Mouse (Mus musculus) layer of hippocampus, adult 9-10 months (tissue): ENCODE results near the gene Ppm1l.

Experiments
- DNase-seq: peaks from one replicate; pipeline ENCODE4 v3.0.0; 2022; ENCODE audit warnings: low spot score

Gene Ppm1l

GRCm38 (mm10) chr3:69440761-69441160 is 124.1 kb downstream of the Ppm1l start:
- DNase-seq: no peak

GRCm38 (mm10) chr3:69446989-69447388 is 130.3 kb downstream of the Ppm1l start:
- no peak for DNase-seq

- no peak for DNase-seq
Measured at GRCm38 (mm10) chr3:69449041-69449440, 132.4 kb downstream of the Ppm1l start.

GRCm38 (mm10) chr3:69454330-69454729 is 137.7 kb downstream of the Ppm1l start:
- DNase-seq: no peak

GRCm38 (mm10) chr3:69456071-69456470 is 139.4 kb downstream of the Ppm1l start:
- DNase-seq: no peak

GRCm38 (mm10) chr3:69458756-69459155 is 142.1 kb downstream of the Ppm1l start:
- DNase-seq: no peak

- DNase-seq: no peak
Measured at GRCm38 (mm10) chr3:69461956-69462355, 145.3 kb downstream of the Ppm1l start.

DNA sequence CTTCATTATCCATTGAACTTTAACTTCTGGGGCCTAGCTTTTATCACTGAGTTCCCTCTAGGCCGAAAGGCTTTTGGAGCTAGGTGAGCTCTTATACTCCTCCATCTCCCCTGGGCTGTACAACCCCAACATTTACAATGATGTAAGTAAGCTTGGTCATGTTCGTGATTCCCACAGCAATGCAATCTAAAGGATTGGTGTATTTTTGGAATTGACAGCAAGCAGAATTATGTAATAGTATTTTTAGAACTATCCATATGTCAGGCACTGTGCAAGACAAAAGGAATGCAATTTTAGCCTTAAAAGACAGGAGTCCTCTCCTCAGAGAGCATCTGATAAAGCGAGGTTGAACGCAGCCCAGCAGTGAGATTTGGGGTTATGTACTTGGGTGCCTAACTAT is 149.1 kb downstream of the Ppm1l start:
- DNase-seq: no peak

DNA sequence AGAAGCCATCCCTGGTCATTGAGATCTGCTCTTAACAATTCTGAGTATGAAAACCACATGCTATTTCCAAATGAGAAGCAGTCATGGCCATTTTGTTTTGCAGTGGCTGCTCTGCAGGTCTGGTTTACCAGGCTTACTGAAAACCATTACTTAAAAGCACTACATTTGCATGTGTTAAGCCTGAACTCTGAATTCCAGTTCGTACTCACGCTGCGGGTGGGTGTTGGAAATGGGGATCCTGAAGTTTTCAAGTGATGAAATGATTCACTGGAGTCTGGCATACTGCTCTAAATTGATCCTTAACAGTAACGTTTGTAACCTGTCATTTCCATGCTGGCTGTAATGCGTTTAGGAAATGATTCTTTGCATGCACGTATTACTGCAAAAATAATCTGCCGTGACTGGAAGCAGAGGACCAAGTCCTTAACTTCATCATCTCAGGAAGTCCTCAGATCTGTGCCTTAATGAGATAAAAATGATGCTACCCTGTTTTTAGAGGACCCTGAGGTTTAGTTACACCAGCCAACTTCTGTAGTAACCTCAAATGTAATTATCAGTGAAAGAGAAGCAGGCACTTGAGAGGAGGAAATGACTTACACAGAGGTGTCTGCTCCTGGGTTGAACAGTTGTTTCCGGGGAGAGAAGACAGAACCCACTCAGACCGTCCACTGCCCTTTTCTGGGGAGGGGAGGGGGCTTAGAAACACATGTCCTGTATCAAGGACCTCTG is 151.8 kb downstream of the Ppm1l start:
- DNase-seq: no peak

DNA sequence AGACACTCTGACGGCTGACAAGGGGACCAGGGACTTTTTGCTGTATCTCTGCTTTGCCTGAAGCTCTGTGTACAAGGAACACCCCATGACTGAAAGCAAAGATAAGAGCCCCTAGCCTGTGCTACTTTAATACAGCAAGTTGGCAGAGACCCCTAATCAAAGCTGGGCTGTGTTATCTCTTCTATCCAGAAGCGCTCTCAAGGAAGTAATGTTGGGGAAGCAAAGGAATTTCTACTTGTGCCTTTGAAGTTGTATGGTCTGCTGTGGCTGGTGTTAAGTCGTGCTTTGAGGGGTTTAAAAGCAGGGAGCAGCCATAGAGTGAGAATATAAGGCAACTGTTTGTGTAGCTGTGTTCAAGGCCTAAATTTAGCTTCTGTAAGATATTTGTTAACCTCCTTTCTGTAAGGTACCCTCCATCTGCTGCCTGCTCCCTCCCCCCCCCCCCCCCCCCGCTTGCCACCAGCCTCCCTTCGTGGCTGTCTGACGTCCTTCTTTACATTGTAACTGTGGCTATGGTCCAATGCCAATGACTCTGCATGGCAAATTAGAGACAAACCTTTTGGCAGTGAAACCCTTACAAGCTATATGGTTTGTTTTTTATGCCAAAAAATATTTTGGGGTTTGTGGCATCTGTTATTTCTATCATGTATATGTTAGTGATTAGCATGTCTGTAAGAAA is 152.9 kb downstream of the Ppm1l start:
- DNase-seq: no peak

DNA sequence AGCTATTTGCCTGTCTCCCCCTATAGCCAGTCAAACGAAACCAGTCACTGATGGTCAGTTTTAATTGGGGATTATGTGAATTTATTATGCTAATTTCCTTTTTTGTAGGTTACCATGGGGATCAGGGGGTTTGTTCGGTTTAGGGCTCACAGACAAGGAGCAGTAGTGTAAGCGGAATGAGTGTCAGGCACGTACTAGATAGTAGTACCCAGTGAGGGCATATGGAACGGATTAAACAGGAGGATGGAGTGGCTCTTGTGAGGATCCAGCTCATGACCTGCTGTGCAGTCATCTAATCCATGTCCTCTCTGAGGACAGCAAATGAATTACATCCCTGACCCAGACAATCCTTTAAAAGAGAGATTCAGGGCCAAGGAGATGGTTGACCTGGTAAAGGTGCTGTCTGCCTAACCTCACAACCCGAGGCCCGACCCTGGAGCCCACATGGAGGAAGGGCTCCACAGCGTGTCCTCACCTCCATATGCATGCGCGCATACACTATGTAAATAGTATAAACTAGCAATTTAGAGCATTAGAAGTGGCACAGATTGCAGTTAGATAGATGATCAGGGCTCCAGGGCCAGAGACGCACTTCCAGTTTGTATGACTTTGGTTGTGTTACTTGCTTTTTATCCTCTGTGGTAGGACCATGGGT is 153.6 kb downstream of the Ppm1l start:
- no peak for DNase-seq

GRCm38 (mm10) chr3:69475850-69476450 is 159.3 kb downstream of the Ppm1l start:
- no peak for DNase-seq

GRCm38 (mm10) chr3:69479937-69480336 is 163.3 kb downstream of the Ppm1l start:
- no peak for DNase-seq

DNA sequence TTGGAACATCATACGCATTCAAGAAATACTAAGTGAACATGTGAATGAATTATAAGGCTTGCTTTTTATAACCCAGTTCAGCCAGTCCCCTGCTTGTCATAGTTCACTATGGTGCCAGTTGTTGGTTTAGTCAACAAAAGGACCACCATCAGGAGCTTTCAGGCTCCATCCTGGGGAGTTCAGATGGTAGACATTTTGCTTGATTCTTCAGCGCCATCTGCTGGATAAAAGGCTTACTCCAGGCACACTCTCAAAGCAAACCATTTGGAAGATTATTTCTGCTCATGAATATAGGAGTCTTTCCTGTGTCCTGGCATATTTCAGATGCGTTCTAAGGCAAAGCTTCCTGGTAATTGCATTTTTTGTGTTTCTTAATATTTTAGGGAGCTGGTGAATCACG is 165.2 kb downstream of the Ppm1l start:
- DNase-seq: peak; percentile 89

DNA sequence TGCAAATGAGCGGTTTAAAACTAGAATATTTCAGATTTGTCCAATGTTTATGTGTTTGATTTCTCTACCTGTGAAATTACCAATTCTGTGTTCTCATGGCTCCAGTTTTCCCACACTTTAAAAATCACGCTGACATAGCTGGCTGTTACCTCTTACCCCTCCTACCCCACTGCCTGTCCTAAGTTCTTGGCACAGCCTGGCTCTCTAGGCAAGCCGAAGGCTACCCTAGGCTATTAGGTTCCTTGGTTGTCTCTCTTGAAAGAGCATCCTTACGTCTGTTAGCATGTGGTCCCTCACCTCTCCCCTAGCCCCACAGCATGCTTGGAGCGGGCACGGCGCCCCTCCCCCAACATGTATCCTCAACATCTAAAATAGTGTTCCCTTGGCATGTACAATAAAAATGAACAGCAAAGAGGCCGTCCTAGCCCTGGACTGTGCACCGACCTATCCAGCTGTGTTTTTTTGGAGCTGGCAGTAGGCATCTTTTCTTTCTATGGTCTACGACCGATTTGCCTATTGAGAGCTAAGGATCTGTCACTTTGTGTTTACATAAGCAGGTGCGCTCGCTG is 167.4 kb downstream of the Ppm1l start:
- no peak for DNase-seq

DNA sequence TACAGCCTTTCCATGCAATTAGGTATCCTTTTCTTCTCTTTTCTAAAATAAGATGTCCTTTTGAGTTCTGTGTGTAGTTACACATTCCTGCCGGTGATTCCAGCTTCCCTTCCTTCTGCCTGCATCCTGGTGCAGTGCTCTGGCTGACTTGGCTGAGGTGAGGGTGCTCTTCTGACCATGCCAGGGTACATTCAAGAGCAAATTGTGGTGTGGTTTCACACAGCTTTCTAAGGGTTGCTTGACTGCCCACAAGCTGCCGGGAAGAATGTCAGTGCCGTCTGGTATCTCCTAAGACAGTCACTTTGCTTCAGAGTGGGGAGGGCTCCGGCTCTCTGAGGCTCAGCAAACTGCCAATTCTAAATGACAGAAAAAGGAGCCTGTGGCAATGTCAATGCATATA is 167.9 kb downstream of the Ppm1l start:
- no peak for DNase-seq

GRCm38 (mm10) chr3:69485347-69485746 is 168.7 kb downstream of the Ppm1l start:
- no peak for DNase-seq

GRCm38 (mm10) chr3:69485756-69486155 is 169.1 kb downstream of the Ppm1l start:
- DNase-seq: no peak

DNA sequence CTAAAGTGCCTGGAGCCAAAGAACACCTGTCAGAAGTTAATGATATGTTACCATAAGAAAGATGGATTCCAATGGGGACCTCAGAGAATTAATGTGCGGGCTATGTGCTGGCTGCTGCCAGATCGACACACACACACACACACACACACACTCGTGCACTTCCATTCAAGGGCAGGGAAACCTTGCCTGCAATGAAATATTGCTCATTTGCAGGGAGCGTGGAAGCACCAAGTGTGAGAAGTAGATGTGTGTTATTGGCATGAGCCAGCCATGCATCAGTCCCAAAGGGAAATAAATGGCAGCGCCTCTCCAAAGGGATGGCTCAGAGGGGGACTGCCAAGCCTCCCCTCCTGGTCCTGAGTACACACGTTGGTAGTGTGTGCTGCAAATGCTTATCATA is 170.8 kb downstream of the Ppm1l start:
- DNase-seq: no peak

GRCm38 (mm10) chr3:69489669-69490068 is 173.0 kb downstream of the Ppm1l start:
- no peak for DNase-seq

DNA sequence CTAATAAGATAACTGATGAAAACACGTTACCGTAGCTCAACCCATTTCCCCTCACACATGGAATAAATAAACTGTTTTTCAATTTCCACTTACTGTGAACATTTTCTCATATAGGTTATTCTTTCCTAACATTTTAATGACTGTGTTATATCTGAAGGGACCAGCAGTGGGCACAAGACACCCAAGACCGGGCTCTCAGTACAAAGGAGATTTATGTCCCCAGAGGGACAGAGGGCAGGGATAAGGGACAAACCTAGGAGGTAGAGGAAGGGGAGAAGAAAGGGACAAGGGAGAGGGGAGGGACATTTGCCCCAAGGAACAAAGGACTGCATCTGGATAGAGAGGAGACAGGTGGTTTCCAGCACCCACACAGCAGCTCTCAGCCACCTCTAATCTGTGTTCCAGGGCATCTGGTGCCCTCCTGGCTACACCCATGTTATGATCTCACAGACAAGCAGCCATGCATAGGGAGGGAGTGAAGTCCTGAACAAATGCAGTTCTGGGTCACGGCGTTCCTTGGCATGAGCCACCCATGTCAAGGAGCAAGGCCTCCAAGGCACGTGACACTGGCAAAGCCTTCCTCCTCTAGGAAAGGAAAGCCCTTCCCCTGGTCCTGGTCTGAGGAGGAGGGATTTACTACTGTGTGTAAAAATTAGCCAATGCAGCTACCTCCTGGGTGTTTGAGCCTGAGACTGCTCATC is 174.5 kb downstream of the Ppm1l start:
- DNase-seq: no peak
